Mouse (Mus musculus) MEL (cell line): ENCODE measurements around the gene Slc41a3. TPM values are rescaled to one million over a fixed set of nuclear protein-coding genes. Genes with fewer than 3 reads are reported as not detected.

ENCODE experiments used
- DNase-seq: peaks from one replicate; pipeline ENCODE4 v3.0.0; 2011; ENCODE audit warnings: low read depth, low spot score
- H3K27ac ChIP-seq: 2 replicates; pipeline ENCODE4 v1.5.1; 2012; ENCODE audit warnings: low read depth, mild to moderate bottlenecking, control low read depth, low read length, moderate library complexity; ENCODE audit not compliant: control insufficient read depth
- H3K27me3 ChIP-seq, 2 experiments: fragments of 150-350 bp in 1 of 2; sonication (generic) in 1 of 2; 2 replicates each; pipeline ENCODE4 v1.6.1; 2012; ENCODE audit warnings: low read length in 2 of 2, mild to moderate bottlenecking in 2 of 2, improper control_type of control experiment in 1 of 2, moderate library complexity in 1 of 2; ENCODE audit not compliant: insufficient read depth in 2 of 2, control insufficient read depth in 1 of 2
- H3K36me3 ChIP-seq, 2 experiments: 2 replicates each; pipeline ENCODE4 v1.6.1; 2012 to 2014; ENCODE audit warnings: low read length in 2 of 2, improper control_type of control experiment in 1 of 2, inconsistent platforms in 1 of 2, mild to moderate bottlenecking in 1 of 2; ENCODE audit not compliant: insufficient read depth in 2 of 2, control insufficient read depth in 1 of 2
- H3K4me1 ChIP-seq, 2 experiments: fragments of 150-350 bp in 1 of 2; sonication (generic) in 1 of 2; 2 replicates each; pipeline ENCODE4 v1.6.1; 2012; ENCODE audit warnings: low read length in 2 of 2, improper control_type of control experiment in 1 of 2, mild to moderate bottlenecking in 1 of 2; ENCODE audit not compliant: insufficient read depth in 2 of 2, control insufficient read depth in 1 of 2
- H3K4me3 ChIP-seq, 2 experiments: fragments of 150-350 bp in 1 of 2; sonication (generic) in 1 of 2; 2 replicates each; pipeline ENCODE4 v1.5.1; 2012; ENCODE audit warnings: low read depth in 2 of 2, low read length in 2 of 2, mild to moderate bottlenecking in 2 of 2, moderate library complexity in 2 of 2, control low read depth in 1 of 2, improper control_type of control experiment in 1 of 2; ENCODE audit not compliant: control insufficient read depth in 1 of 2, insufficient read depth in 1 of 2
- H3K79me2 ChIP-seq: 2 replicates; pipeline ENCODE4 v1.6.1; 2012; ENCODE audit warnings: mild to moderate bottlenecking, low read length, moderate library complexity; ENCODE audit not compliant: control insufficient read depth, poor library complexity, insufficient read depth
- H3K9ac ChIP-seq: 2 replicates; pipeline ENCODE4 v1.6.1; 2012; ENCODE audit warnings: low read depth, mild to moderate bottlenecking, control low read depth, low read length, moderate library complexity; ENCODE audit not compliant: control insufficient read depth, poor library complexity, severe bottlenecking
- H3K9me3 ChIP-seq: fragments of 150-350 bp; sonication (generic); replicated peaks from 2 replicates; pipeline ENCODE4 v1.6.1; 2012; ENCODE audit warnings: mild to moderate bottlenecking, low read length, improper control_type of control experiment, moderate library complexity; ENCODE audit not compliant: insufficient read depth
- BHLHE40 ChIP-seq: IDR thresholded peaks from 2 replicates; pipeline ENCODE4 v1.6.1; 2012; ENCODE audit warnings: low read depth, mild to moderate bottlenecking, inconsistent platforms, low read length, improper control_type of control experiment, borderline replicate concordance
- CTCF ChIP-seq, 3 experiments: IDR thresholded peaks in 2 of 3; conservative IDR thresholded peaks in 1 of 3; 2 replicates each; pipeline ENCODE4 v1.5.1; 2011 to 2012; ENCODE audit warnings: low read length in 3 of 3, low read depth in 2 of 3, mild to moderate bottlenecking in 2 of 3, improper control_type of control experiment in 1 of 3, inconsistent platforms in 1 of 3, mixed read lengths in 1 of 3, moderate library complexity in 1 of 3; ENCODE audit not compliant: control insufficient read depth in 1 of 3, insufficient read depth in 1 of 3, poor library complexity in 1 of 3, severe bottlenecking in 1 of 3
- E2F4 ChIP-seq: IDR thresholded peaks from 2 replicates; pipeline ENCODE4 v1.6.1; 2011; ENCODE audit warnings: low read depth, low read length, improper control_type of control experiment, borderline replicate concordance
- ELF1 ChIP-seq: IDR thresholded peaks from 2 replicates; pipeline ENCODE4 v1.6.1; 2014; ENCODE audit warnings: low read depth, mild to moderate bottlenecking, inconsistent platforms, low read length, improper control_type of control experiment, moderate library complexity
- EP300 ChIP-seq, 2 experiments: IDR thresholded peaks; 2 replicates each; pipeline ENCODE4 v1.6.1; 2011; ENCODE audit warnings: improper control_type of control experiment in 2 of 2, low read length in 2 of 2, low read depth in 1 of 2, mild to moderate bottlenecking in 1 of 2
- ETS1 ChIP-seq: IDR thresholded peaks from 2 replicates; pipeline ENCODE4 v1.6.1; 2012; ENCODE audit warnings: low read depth, mild to moderate bottlenecking, inconsistent platforms, low read length, improper control_type of control experiment, moderate library complexity
- GABPA ChIP-seq: IDR thresholded peaks from 2 replicates; pipeline ENCODE4 v1.6.1; 2012; ENCODE audit warnings: low read depth, mild to moderate bottlenecking, inconsistent platforms, low read length, improper control_type of control experiment, moderate library complexity
- HCFC1 ChIP-seq: IDR thresholded peaks from 2 replicates; pipeline ENCODE4 v1.6.1; 2012; ENCODE audit warnings: low read depth, mild to moderate bottlenecking, inconsistent platforms, low read length, improper control_type of control experiment, moderate library complexity
- JUND ChIP-seq: IDR thresholded peaks from 2 replicates; pipeline ENCODE4 v1.6.1; 2011; ENCODE audit warnings: low read depth, mild to moderate bottlenecking, improper control_type of control experiment, low read length
- MYB ChIP-seq: IDR thresholded peaks from 2 replicates; pipeline ENCODE4 v1.6.1; 2011; ENCODE audit warnings: mild to moderate bottlenecking, low read depth, low read length, improper control_type of control experiment
- NELFE ChIP-seq: IDR thresholded peaks from 2 replicates; pipeline ENCODE4 v1.6.1; 2011; ENCODE audit warnings: low read depth, low read length, improper control_type of control experiment
- NRF1 ChIP-seq: IDR thresholded peaks from 2 replicates; pipeline ENCODE4 v1.6.1; 2014; ENCODE audit warnings: low read depth, mild to moderate bottlenecking, inconsistent platforms, low read length, improper control_type of control experiment, moderate library complexity; ENCODE audit not compliant: poor library complexity, insufficient read depth, severe bottlenecking
- POLR2A ChIP-seq, 2 experiments: IDR thresholded peaks; 2 replicates each; pipeline ENCODE4 v1.6.1; 2011 to 2012; ENCODE audit warnings: low read length in 2 of 2, mild to moderate bottlenecking in 2 of 2, control low read depth in 1 of 2, improper control_type of control experiment in 1 of 2, low read depth in 1 of 2, moderate library complexity in 1 of 2; ENCODE audit not compliant: control insufficient read depth in 1 of 2, insufficient read depth in 1 of 2, poor library complexity in 1 of 2
- POLR2AphosphoS2 ChIP-seq: IDR thresholded peaks from 2 replicates; pipeline ENCODE4 v1.6.1; 2011; ENCODE audit warnings: low read length, improper control_type of control experiment
- POLR2AphosphoS5 ChIP-seq: IDR thresholded peaks from 2 replicates; pipeline ENCODE4 v1.6.1; 2012; ENCODE audit warnings: low read depth, borderline replicate concordance, mild to moderate bottlenecking, inconsistent platforms, low read length, moderate library complexity, mixed read lengths
- SIN3A ChIP-seq: IDR thresholded peaks from 2 replicates; pipeline ENCODE4 v1.6.1; 2012; ENCODE audit warnings: low read length, improper control_type of control experiment, inconsistent platforms
- SMC3 ChIP-seq: IDR thresholded peaks from 2 replicates; pipeline ENCODE4 v1.6.1; 2011; ENCODE audit warnings: low read depth, low read length, improper control_type of control experiment
- USF1 ChIP-seq: IDR thresholded peaks from 2 replicates; pipeline ENCODE4 v1.6.1; 2014; ENCODE audit warnings: low read depth, mild to moderate bottlenecking, inconsistent platforms, low read length, improper control_type of control experiment, moderate library complexity
- USF2 ChIP-seq, 2 experiments: IDR thresholded peaks; 2 replicates each; pipeline ENCODE4 v1.6.1; 2011 to 2012; ENCODE audit warnings: improper control_type of control experiment in 2 of 2, low read length in 2 of 2, borderline replicate concordance in 1 of 2, inconsistent platforms in 1 of 2, low read depth in 1 of 2, mild to moderate bottlenecking in 1 of 2; ENCODE audit not compliant: insufficient read depth in 1 of 2
- ZMIZ1 ChIP-seq: IDR thresholded peaks from 2 replicates; pipeline ENCODE4 v1.6.1; 2012; ENCODE audit warnings: low read depth, mild to moderate bottlenecking, inconsistent platforms, low read length, improper control_type of control experiment, moderate library complexity
- polyA plus RNA-seq, 2 experiments: library from polyadenylated mRNA; stranded (reverse) in 1 of 2; unstranded in 1 of 2; fragments of >175 nt in 1 of 2; fragments of >200 nt in 1 of 2; gene quantifications; 2 replicates each; pipeline versions ENCODE4 v1.2.1 to v1.2.4; 2012; ENCODE audit warnings: low replicate concordance in 2 of 2, low read depth in 1 of 2; ENCODE audit not compliant: insufficient read length in 2 of 2, insufficient read depth in 1 of 2, missing spikeins in 1 of 2
- total RNA-seq: library from RNA; depleted of rRNA; stranded (reverse); fragments of 300-350 nt; gene quantifications from 2 replicates; pipeline ENCODE4 v1.2.3, GENCODE M21; 2012

The Slc41a3 gene
- total and polyA plus RNA-seq, 3 experiments = 65.8 to 70.4 TPM; not detected in 1

- Histone ChIP-seq H3K9ac (no peak overlapping the region), H3K9me3 (no peaks in the 10 kb centered on the region), H3K4me3 (no peak overlapping the region), H3K27me3 (peaks cover 9 to 14% of the 10 kb centered on the region in 2 experiments), H3K79me2 (no peaks in the 10 kb centered on the region), H3K27ac (no peak overlapping the region), H3K4me1 (no peaks in the 10 kb centered on the region), H3K36me3 (no peaks in the 10 kb centered on the region)
- no peak for DNase-seq
- TF ChIP-seq SMC3 (no peak), USF1 (no peak), CTCF (IDR thresholded peaks at IDR 0.05 in 2 of 3, conservative IDR thresholded peaks at IDR 0.05 in 1 of 3; ENCODE audit: control insufficient read depth in 1 of 3, insufficient read depth in 1 of 3, low read depth in 2 of 3, low read length in 3 of 3, poor library complexity in 1 of 3, severe bottlenecking in 1 of 3) (no peak), GABPA (no peak), USF2 (IDR thresholded peaks at IDR 0.05; ENCODE audit: borderline replicate concordance in 1 of 2, insufficient read depth in 1 of 2, low read depth in 1 of 2, low read length in 2 of 2) (no peak), EP300 (IDR thresholded peaks at IDR 0.05; ENCODE audit: low read depth in 1 of 2, low read length in 2 of 2) (no peak), NRF1 (no peak), NELFE (no peak), POLR2A (IDR thresholded peaks at IDR 0.05; ENCODE audit: control insufficient read depth in 1 of 2, insufficient read depth in 1 of 2, low read depth in 1 of 2, low read length in 2 of 2, poor library complexity in 1 of 2) (no peak), ZMIZ1 (no peak), ELF1 (no peak), BHLHE40 (no peak), POLR2AphosphoS2 (no peak), POLR2AphosphoS5 (no peak), JUND (no peak), HCFC1 (no peak), SIN3A (no peak), E2F4 (no peak)
These were observed 16.4 kb upstream of the Slc41a3 start for GRCm38 (mm10) chr6:90588113-90588512.

GRCm38 (mm10) chr6:90590707-90591106, 13.8 kb upstream of the Slc41a3 start:
- H3K79me2 ChIP-seq = no peaks in the 10 kb centered on the region
- H3K4me3 ChIP-seq = no peak overlapping the region
- DNase-seq = no peak
- no peaks in the 10 kb centered on the region for H3K9me3 ChIP-seq
- H3K27ac ChIP-seq = no peak overlapping the region
- no peak overlapping the region for H3K9ac ChIP-seq
- peaks cover 10 to 11% of the 10 kb centered on the region in 2 experiments for H3K27me3 ChIP-seq
- no peaks in the 10 kb centered on the region for H3K4me1 ChIP-seq
- TF ChIP-seq ETS1 = no peak
- no peak for TF ChIP-seq USF1
- no peak for TF ChIP-seq MYB
- H3K36me3 ChIP-seq = no peaks in the 10 kb centered on the region
